ENCODE assay signal across 15 mouse cellular contexts in genomic region chr6:145949049-145949448, GRCm38 (mm10).
"Had no signal": no experiment of that assay in that cellular context is flagged by ENCODE, and none has a peak within 500 bp of the region (broad histone marks: within the 10 kb centered on the region; RNA-seq: fewer than 3 reads in every experiment).

No protein-coding gene starts in this region.

- H3K9ac ChIP-seq: neural tube, embryonic 12.5 days; stomach, embryonic 15.5 days had no signal

- H3K27me3 ChIP-seq: neural tube, embryonic 12.5 days; stomach, embryonic 15.5 days had no signal

- DNase-seq: retina, postnatal 1 day; right cerebral cortex, adult 18-20 months; right cerebral cortex, postnatal 14 days; right cerebral cortex, postnatal 25 days; right cerebral cortex, postnatal 4 days; spleen, adult 18-20 months; thymus, adult 18-20 months; thymus, adult 2 months; thymus, postnatal 14 days; thymus, postnatal 25 days; thymus, postnatal 36 days; thymus, postnatal 4 days had no signal

- H3K36me3 ChIP-seq: neural tube, embryonic 12.5 days; stomach, embryonic 15.5 days had no signal

- H3K4me2 ChIP-seq: neural tube, embryonic 12.5 days; stomach, embryonic 15.5 days had no signal

- H3K27ac ChIP-seq: neural tube, embryonic 12.5 days; stomach, embryonic 15.5 days; stomach, postnatal 0 days had no signal

- H3K4me1 ChIP-seq: stomach, embryonic 15.5 days had no signal

- H3K4me3 ChIP-seq: neural tube, embryonic 12.5 days; stomach, embryonic 15.5 days had no signal

- H3K9me3 ChIP-seq: neural tube, embryonic 12.5 days; stomach, embryonic 15.5 days had no signal
